Mouse (Mus musculus): ENCODE results near the gene Usp36.

GRCm38 (mm10) chr11:118312132-118312723 lies 22.2 kb upstream of the Usp36 start:
- TF ChIP-seq CTCF (IDR thresholded peaks at IDR 0.05; ENCODE audit: borderline replicate concordance, insufficient read depth, low read length) (no peak), POLR2A (IDR thresholded peaks at IDR 0.05; ENCODE audit: low read depth, low read length) (no peak)
